In the genomic region with DNA sequence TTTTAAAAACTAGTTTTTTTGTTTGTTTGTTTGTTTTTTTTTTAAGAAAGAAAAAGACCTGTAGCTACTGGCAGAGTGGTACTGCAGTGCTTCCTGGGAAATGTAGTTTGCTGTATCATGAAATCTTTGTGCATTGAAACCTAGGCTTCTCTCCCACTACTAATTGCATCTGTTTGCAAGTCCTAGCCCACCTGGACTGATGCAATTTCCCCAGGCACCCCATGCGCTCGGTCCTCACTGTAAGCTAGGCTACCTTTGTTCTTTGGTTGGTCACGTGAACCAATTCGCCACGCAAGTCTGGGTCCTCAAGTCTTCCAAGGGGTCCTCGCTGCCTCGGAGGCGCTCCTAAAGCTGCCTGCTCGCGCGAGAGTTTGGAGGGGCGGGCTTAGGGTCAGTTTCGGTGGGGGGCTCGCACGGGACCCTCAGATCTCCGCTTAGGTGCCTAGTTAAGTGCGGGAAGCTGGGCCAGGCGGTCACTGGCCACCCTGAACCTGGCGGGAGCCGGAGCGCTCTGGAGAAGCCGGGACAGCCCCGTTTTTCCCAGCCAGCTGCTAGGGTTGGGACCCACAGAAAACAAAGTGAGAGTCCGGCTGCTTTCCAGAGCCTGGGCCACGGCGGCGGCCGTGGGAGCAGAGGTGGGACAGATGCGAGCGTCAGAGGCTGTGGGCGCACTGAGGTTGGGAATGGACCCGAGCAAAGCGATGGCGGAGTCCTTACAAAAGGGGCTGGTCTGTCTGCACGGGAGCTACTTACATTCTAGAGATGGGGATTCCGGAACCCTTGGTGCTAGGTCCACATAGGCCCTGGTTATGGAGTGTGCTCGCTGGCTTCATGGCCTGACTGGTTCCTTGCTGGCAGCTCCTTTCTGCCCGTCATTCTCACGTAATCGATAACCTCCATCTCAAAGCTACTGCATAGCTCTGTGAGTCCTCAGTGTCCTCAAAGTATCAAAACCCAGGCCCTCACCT, we compare ENCODE assay signal across 8 mouse cellular contexts. TPM values are rescaled to one million over a fixed set of nuclear protein-coding genes. Genes with fewer than 3 reads are reported as not detected.
A peak's percentile ranks its signal among the peaks of the same experiment; 100 is the strongest.
DNase-seq lines count a peak whose midpoint lies in the region; ATAC-seq and TF ChIP-seq lines count a peak whose summit lies in the region.

Cnpy2 (plus strand) TSS at position 319 of the 968 bp plus-strand sequence.

- peak within 1 kb of the TSS; percentile 82 for H3K4me3 ChIP-seq in bone marrow, adult 2 months (replicated peaks; ENCODE audit: control insufficient read depth, low read depth, low read length)
- H3K4me3 ChIP-seq in embryonic fibroblast, embryonic 13.5 days (ENCODE audit: insufficient read depth, low read length), result peak within 1 kb of the TSS; percentile 63
- peak within 1 kb of the TSS; percentile 91 for H3K4me3 ChIP-seq in limb, embryonic 13.5 days
- H3K4me3 ChIP-seq in midbrain, embryonic 15.5 days, result peak within 1 kb of the TSS; percentile 79

- peak within 1 kb of the TSS; percentile 98 for H3K9ac ChIP-seq in limb, embryonic 13.5 days
- peak within 1 kb of the TSS; percentile 95 for H3K9ac ChIP-seq in midbrain, embryonic 15.5 days

- no peaks in the 10 kb centered on the region; the same call in 1 of the 2 replicates for H3K4me1 ChIP-seq in bone marrow, adult 2 months (ENCODE audit: control insufficient read depth, insufficient read depth, low read length)
- no peaks in the 10 kb centered on the region; the same call in 1 of the 2 replicates for H3K4me1 ChIP-seq in embryonic fibroblast, embryonic 13.5 days (ENCODE audit: control insufficient read depth, insufficient read depth, low read length)
- peaks cover 19% of the 10 kb centered on the region for H3K4me1 ChIP-seq in limb, embryonic 13.5 days
- peaks cover 19% of the 10 kb centered on the region for H3K4me1 ChIP-seq in midbrain, embryonic 15.5 days

- under 1% methylated on average over 40 of the region's 40 CpGs for WGBS in bone marrow, adult 2 months
- under 1% methylated on average over 40 of the region's 40 CpGs for WGBS in limb, embryonic 13.5 days
- under 1% methylated on average over 40 of the region's 40 CpGs for WGBS in midbrain, embryonic 15.5 days

- peaks cover 66% of the 10 kb centered on the region for H3K36me3 ChIP-seq in limb, embryonic 13.5 days
- H3K36me3 ChIP-seq in midbrain, embryonic 15.5 days (replicated peaks), result peaks cover 22% of the 10 kb centered on the region

- no peak for TF ChIP-seq CTCF in bone marrow, adult 2 months (IDR thresholded peaks at IDR 0.05; ENCODE audit: control insufficient read depth, insufficient read depth, low read length)
- no peak for TF ChIP-seq CTCF in embryonic fibroblast, embryonic 13.5 days (IDR thresholded peaks at IDR 0.05; ENCODE audit: borderline replicate concordance, insufficient read depth, low read length)

- no peaks in the 10 kb centered on the region for H3K27me3 ChIP-seq in limb, embryonic 13.5 days
- H3K27me3 ChIP-seq in midbrain, embryonic 15.5 days (replicated peaks), result no peaks in the 10 kb centered on the region

- DNase-seq in A20 (ENCODE audit: low read depth, low spot score), result peak; percentile 94
- DNase-seq in heart, adult 9 months (ENCODE audit: low spot score in 2 of 2), result peak; percentile 85 to 89
- DNase-seq in kidney, adult 9 months, result peak; percentile 90
- DNase-seq in spleen, adult 18-20 months, result peak; percentile 58 to 72

- peak; percentile 45; the same call in 1 of the 2 replicates for TF ChIP-seq POLR2A in bone marrow, adult 2 months (IDR thresholded peaks at IDR 0.05; ENCODE audit: borderline replicate concordance, control insufficient read depth, low read depth, low read length)
- peak; percentile 80 for TF ChIP-seq POLR2A in embryonic fibroblast, embryonic 13.5 days (IDR thresholded peaks at IDR 0.05; ENCODE audit: low read depth, low read length)

- H3K4me2 ChIP-seq in limb, embryonic 13.5 days (replicated peaks), result peak within 1 kb of the TSS; percentile 94
- peak within 1 kb of the TSS; percentile 64 for H3K4me2 ChIP-seq in midbrain, embryonic 15.5 days

- peak within 1 kb of the TSS; percentile 79 for H3K27ac ChIP-seq in bone marrow, adult 2 months (ENCODE audit: control insufficient read depth, insufficient read depth, low read depth, low read length, poor library complexity)
- H3K27ac ChIP-seq in embryonic fibroblast, embryonic 13.5 days (ENCODE audit: insufficient read depth, low read length), result peak within 1 kb of the TSS; percentile 73
- H3K27ac ChIP-seq in limb, embryonic 13.5 days, result peak within 1 kb of the TSS; percentile 98
- H3K27ac ChIP-seq in midbrain, embryonic 15.5 days, result peak within 1 kb of the TSS; percentile 97

- no peaks in the 10 kb centered on the region for H3K9me3 ChIP-seq in limb, embryonic 13.5 days
- H3K9me3 ChIP-seq in midbrain, embryonic 15.5 days, result no peaks in the 10 kb centered on the region

- peak; percentile 95 for ATAC-seq in limb, embryonic 13.5 days (ENCODE audit: low FRiP score, low read depth)
- ATAC-seq in midbrain, embryonic 15.5 days (replicated peaks), result peak; percentile 97

RNA-seq across cellular contexts. Expression of gene Cnpy2, which starts in this region (rescaled TPM):
- polyA plus RNA-seq in bone marrow, adult 2 months (2011; ENCODE audit: insufficient read depth, insufficient read length, low replicate concordance, missing spikeins), result 31.1 and 52.5 TPM in 2 replicates
- polyA plus RNA-seq in embryonic fibroblast, embryonic 13.5 days (2011; ENCODE audit: insufficient read length, low read depth, missing spikeins), result 121 and 145 TPM in 2 replicates
- 390 and 394 TPM in 2 replicates for polyA plus RNA-seq in limb, embryonic 13.5 days (2015; fragmentation: Nextera tagmentation; extraction: Ambion mirVana)
- 194 and 204 TPM in 2 replicates for polyA plus RNA-seq in midbrain, embryonic 15.5 days (2015; fragmentation: Nextera tagmentation; extraction: Ambion mirVana)

Comparison
In these comparisons a context has a peak if more than half of its experiments do, and no peak if none do; other contexts are left out.
1. Peak in every context shown above with its lines: DNase-seq, ATAC-seq, H3K4me3 ChIP-seq and H3K27ac ChIP-seq.